Mouse (Mus musculus): ENCODE data around the gene Cxcr2. TPM values are rescaled to one million over a fixed set of nuclear protein-coding genes. Genes with fewer than 3 reads are reported as not detected.
"Not testable (repeated sequence)": the region's sequence is repeated elsewhere in the genome, so short reads cannot be mapped to it uniquely, and the experiment has no call there.

Cxcr2 gene
- total RNA-seq, 2 experiments from 2014 or later = not detected

DNA sequence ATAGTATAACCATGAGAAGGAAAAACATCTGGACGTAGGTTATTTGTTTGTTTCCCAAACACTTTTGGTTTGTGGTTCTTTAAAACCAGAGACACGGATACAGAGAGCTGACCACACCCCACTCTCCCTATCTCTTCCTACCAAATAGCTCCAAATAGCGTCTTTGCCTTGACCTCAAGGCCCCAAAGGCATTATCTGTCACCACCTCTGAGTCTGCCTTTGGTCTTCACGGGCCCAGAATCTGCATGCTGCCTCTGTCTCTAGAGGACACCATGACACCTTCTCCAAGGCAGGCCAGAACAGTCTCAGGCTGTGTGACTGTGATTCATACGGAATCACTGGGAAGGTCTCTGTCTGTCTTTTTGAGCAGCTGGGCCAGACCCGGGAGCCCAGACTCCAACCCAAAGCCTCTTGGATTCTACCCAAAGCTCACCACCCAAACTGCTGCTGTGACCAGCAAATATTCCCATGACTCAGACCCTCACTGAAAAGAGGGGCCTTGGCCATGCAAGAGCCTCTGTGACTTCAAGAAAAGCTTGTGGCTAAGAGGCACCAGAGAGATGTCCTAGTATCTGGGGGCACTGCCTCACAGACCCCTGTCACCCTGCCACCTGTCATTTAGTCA, 18.4 kb upstream of the Cxcr2 start:
- intact Hi-C loops (cut with DNase I) = no loop called here
- no peak for DNase-seq

DNA sequence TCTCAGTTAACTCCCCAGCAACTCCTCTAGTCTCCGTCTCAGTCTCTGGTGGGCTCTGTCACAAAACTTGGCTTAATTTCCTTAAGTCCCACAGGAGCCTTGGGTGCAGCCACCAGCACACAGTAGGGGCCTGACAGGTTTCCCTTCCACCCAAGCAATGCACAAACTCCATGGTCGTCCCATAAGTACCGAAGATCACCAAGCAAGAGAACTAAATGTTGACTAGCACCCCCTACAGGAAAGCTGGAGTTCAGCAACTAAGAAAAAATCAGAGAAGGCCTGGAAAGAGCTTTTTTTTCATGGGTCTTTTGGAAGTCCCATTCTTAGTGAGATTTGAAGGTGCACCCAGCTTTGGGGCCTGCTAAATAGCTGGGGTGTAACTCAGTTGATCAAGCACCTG, 14.4 kb upstream of the Cxcr2 start:
- intact Hi-C loops (cut with DNase I) = no loop called here

DNA sequence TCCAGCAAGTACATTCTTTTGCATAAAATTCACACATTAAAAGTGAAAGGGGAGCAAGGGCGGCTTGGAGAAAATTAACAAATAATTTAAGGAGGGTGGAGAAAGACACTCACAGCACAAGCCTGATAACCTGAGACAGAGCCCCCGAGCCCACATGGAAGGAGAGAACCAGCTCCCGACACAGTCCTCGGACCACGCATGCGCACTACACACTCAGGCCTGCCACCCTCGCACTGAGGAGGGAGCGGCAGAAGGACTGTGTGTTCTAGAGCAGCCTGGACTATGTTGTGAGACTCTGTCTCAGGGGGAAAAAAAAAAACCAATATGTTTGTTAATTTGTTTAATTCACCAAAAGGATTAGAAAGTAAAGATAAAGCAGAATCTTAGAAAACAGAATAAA, 12.0 kb upstream of the Cxcr2 start:
- intact Hi-C loops (cut with DNase I) = no loop called here

More for the DNA sequence above, 14.4 kb upstream of the Cxcr2 start:
- no peak for DNase-seq

DNA sequence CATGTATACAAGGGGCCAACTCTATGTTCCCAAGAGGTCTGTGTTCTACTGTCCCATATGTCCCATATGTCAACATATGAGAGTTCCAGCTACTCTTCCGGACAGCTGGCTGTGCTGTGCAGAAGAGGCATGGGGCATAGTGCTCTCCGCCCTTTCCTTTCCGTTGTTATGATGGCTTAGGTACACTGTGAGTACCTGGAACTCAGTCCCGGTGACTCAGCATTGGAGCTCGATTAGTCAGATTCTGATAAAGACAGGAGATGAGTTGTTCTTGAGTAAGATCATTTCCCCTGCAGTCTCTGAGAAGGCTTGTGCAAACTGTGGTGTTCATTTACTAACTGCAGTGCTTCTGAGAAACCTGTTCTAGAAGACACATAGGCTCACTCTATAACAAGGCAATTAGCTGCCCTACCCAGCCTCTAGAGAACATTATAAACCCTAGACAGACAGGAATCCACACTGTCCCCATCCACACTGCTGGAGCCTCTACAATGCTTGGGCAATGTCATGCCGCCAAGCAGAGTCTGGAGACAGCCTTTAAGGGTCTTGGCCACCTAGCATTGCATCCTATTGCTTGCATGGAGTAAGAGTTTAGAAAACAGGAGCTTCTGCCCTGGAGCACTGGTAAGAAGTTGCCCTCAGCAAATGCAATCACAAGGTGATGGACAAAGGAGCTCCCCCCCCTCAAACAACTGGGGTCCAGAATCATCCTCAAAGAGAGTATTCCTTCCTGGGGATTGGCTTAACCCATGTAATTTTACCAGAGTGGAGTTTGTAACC, 4.5 kb upstream of the Cxcr2 start:
- intact Hi-C loops (cut with DNase I) = no loop called here

More for the DNA sequence above, 12.0 kb upstream of the Cxcr2 start:
- DNase-seq = no peak

DNA sequence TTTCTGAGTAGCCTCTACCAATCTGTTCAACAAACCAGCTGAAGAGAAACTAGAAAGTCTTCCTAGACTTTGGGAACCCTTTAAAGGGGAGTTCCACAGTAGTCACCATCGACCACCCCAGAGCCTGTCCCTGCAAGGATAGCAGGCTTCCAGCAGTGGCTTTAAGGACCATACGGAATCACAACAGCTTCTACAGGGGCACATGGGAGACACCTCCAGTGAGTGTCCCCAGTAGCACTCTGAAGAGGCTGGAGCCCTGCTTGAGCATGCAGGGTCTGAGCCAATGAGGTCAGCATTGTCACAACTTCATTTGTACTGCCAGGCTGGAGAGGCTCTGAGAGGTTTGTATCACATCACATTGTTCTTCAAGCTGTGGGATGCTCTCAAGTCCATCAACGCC, 3.7 kb upstream of the Cxcr2 start:
- intact Hi-C loops (cut with DNase I) = no loop called here
- DNase-seq = no peak

More for the DNA sequence above, 4.5 kb upstream of the Cxcr2 start:
- DNase-seq = no peak

DNA sequence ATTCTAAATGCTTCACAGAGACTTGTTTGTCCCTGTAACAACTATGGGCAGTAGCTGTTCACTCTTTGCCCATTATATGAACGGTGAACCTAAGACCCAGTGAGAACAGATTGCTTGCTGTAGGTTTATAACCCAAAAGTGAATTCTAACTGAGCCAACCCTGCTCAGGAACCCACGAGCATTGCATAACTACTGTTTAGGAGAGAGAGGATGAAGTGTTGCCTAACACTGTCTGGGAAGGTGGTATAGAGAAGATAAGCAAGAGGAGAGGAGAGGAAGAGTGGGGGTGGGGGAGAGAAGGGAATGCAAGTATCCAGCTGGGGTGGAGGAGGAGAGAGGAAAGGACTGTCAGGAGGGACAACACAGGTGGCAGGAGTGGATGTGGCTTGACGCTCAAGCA, 2.7 kb upstream of the Cxcr2 start:
- intact Hi-C loops (cut with DNase I) = no loop called here
- DNase-seq = no peak

DNA sequence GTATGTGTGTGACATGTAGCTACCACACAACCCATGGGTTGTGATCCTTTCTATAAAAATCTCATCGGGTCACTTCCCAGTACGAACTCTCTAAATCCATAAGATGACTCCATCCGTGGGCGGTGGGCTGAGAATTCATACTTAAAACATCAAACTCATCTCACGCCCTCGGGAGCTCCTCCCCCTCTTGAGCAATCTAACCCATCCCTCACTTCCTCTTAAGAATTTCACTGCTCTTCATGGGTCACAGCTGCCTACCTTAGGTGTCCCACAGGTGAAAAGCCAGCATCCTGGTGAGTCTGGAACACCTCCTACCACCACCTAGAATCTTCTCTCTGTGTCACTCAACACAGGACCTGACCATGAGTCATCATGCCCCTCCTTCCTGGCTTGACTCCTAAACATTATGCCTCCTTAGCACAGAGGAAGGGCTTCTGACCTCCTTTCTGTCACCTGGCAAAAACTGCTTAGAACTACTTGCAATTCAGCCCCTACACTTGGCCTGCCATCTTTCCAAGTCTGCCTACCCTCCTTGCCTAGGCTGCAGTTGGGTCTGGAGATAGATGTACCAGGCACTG, 1.7 kb downstream of the Cxcr2 start:
- intact Hi-C loops (cut with DNase I) = no loop called here

DNA sequence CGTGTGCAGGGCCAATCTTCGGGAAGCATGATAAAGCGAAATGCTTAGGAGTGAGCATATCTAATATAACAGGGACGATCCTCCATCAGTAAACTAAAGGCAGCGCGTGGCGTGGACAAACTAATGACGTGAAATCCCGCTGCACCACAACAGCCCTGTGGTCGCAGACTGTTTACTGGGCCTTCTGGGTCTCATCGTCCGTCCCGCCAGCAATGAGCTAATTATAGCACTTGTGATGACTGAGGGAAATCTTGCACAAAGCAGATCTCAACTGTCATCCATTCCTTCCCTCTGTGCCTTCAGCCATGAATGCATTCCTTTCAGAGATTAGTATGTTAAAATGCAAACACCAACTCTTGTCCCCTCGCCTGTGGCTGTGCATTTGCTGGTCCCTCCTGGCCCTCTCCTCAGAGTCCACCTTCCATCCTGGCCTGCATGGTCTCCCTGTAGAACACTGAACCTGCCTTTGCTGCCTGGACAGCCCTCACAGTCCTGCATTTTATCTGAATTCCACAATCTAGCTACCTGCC, 2.7 kb downstream of the Cxcr2 start:
- intact Hi-C loops (cut with DNase I) = no loop called here
- DNase-seq = no peak

More for the DNA sequence above, 1.7 kb downstream of the Cxcr2 start:
- DNase-seq = no peak

DNA sequence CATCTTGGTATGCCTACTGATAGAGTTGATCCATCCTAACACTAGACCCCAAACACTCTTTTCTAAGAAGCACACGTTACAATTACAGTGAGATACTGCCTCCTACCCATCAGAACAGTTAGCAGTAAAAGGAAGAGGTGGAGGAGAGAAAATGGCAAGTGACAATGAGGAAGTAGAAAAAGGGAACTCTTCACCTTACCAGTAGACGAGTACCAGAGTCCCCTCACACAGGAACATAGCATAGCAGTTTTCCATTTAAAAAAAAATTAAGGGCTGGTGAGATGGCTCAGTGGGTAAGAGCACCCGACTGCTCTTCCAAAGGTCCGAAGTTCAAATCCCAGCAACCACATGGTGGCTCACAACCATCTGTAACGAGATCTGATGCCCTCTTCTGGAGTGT, 5.8 kb downstream of the Cxcr2 start:
- DNase-seq; intact Hi-C loops (cut with DNase I): not testable (repeated sequence)

DNA sequence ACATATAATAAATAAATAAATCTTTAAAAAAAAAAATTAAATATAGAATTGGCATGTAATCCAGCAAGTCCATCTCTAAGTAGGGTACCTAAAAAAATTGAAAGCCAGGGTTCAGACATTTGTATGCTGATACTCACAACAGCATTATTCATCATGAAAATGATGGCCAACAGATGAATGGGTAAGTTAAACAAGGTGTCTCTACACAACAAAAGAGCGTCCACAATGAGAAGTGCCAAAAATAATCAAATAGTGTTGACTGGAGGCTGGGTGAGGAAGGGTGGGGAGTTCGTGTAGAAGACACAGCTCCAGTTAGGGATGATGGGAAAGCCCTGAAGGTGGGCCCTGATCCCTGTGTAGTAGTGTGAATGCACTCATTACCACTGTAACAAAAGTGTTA, 6.2 kb downstream of the Cxcr2 start:
- intact Hi-C loops (cut with DNase I) = no loop called here
- DNase-seq = no peak

DNA sequence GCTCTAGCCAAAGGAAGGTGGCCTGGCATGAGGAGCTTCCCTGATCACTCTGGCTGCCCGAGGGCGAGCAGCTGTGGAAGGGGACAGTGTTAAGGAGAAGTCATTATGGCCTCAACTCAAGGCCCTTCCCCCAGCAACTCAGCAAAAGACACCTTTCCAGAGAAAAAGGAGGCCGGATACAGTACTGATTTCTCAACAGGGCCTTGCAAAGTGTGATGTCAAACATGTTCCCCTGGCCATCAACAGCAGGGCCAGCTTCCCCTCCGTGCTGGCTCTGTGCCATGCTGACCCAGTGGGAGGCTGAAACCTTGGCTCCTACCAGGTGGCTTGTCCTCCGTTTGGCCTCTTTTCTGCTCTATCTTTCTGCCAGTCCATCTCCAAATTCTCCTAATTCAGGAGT, 13.3 kb downstream of the Cxcr2 start:
- intact Hi-C loops (cut with DNase I) = no loop called here

DNA sequence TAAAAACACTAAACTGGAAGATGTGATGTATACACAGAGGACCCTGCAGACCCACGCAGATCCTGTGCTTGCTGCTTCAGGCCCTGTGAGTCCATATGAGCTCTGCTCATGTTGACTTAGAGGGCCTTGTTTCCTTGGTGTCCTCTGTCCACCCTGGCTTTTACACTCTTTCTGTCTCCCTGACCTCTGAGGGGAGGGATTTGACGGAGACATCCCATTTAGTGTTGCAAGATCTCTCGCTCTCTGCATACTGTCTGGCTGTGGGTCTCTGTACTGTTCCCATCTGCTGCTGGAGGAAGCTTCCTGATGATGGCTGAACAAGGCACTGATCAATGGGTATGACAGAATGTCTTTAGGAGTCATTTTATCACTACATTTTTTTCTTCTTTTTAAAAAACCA, 15.9 kb downstream of the Cxcr2 start:
- DNase-seq = no peak
- intact Hi-C loops (cut with DNase I) = no loop called here

More for the DNA sequence above, 13.3 kb downstream of the Cxcr2 start:
- no peak for DNase-seq

DNA sequence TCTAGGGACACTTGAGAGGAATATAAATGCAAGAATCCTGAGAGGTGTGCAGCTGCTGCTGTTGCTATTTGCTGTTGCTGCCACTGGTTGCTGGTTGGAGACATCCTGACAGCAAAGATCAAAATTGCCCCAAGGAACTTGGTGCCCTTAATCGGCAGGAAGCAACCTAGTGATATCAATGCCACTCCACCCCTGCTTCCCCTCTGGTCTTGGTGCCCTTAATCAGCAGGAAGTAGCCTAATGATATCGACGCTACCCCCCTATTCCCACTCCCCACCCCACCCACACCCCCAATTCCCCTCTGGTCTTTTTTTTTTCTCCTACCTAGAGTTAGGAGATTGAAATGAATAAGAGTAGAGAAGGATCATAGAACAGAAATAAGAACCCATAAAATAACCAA, 18.9 kb downstream of the Cxcr2 start:
- no peak for DNase-seq
- intact Hi-C loops (cut with DNase I) = no loop called here

DNA sequence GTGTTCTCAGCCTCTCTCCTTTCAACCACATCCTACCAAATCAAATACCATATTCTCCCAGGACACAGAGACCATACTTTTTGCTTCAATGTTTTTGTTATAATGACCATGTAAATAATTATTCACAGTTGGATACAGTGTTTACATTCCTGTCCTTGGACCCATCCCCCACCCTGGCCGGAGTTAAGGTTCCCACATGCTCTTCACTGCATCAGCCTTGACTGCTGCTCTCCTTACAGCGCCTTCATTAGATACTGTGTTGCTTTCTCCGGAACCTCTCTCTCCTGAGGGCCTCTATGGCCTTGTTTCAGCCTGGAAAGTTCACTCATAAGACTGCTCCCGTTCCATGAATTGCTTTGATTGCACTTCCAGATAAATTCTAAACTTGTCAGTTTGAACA, 21.9 kb downstream of the Cxcr2 start:
- intact Hi-C loops (cut with DNase I) = no loop called here
- no peak for DNase-seq

DNA sequence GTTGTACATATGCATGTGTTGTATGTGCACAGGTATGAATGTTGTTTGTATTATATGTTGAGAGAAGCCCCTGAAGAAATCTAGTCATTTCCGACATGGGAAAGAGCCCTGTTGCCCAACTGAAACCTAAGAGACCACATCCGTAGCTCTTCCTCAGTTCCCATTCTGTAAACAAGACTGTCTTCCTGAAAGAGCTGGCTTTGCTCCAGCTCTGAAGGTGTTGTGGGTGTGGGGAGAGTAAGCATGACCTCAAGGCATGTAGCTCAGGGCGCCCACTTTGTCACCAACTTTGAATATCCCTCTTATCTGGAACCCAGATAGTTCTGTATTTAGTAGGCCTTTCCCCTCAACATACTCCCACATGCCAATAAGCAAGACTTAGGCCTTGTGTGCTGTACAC, 24.8 kb downstream of the Cxcr2 start:
- intact Hi-C loops (cut with DNase I) = no loop called here
- DNase-seq = no peak

DNA sequence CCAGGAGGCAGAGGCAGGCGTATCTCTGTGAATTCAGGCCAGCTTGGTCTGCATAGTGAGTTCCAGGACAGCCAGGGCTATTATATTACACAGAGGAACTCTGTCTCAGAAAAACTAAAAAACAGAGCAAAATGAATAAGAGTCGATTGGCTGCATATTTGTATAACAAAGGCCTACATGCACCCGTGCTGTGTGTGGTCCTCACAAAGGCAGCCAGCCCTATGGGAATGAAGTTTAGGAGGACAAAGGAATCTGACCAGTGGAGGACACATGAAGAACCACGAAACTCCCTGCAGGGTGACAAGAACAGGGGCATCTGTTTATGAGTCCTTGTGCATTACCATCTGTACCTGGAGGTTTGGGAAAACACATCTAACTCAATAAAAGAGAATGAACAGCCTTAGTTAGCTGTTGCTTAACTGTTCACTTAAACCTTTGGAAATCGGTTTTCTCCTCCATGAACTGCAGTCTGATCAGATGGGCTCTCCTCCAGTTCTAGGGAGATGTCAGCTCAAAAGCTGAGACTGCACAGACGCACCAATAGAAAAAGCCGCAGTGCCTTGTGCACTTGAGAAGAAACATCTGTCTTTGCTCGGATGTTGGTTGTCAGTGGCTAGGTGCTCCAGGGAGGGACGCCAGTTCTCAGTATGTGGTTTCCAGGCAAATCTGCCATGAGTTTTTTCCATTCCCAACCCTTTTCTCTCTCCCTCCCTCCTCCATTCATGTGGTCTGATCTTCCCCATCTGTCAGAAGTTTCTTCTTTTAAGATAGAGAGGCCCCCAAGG, 26.0 kb downstream of the Cxcr2 start:
- DNase-seq = no peak
- intact Hi-C loops (cut with DNase I) = no loop called here

DNA sequence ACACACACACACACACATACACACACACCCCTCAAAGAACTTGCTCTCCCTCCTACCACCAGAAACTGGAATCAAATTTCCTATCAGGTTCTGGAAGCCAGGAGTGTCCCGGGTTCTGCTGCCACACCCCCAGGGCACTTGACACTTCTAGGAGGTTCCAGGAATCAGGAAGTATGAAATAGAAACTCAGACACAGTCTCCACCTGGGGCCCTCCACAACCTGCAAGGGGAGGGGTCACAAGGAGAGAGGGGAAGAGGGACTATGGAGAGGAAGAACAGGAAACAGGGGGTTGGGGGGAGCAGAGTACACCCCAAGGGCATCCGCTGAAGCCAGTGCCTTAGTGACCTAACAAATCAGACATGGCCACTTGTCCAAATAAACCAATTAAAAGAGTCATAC, 27.7 kb downstream of the Cxcr2 start:
- intact Hi-C loops (cut with DNase I) = no loop called here
- DNase-seq = no peak

DNA sequence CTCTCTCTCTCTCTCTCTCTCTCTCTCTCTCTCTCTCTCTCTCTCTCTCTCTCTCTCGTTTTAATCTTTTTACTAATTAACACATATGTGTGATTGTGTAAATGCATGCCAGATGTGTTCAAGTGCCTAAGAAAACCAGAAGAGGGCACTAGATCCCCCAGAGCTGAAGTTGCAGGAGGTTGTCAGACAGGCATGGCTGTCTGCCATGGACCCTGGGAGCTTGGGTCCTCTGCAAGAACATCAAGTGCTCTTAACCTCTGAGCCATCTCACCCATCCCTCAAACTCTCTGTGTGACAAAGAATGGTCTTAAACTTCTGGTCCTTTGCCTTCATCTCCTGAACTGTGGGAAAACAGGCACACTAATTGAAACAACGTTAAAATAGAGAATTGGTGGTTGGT, 29.2 kb downstream of the Cxcr2 start:
- intact Hi-C loops (cut with DNase I) = no loop called here
- DNase-seq = no peak

DNA sequence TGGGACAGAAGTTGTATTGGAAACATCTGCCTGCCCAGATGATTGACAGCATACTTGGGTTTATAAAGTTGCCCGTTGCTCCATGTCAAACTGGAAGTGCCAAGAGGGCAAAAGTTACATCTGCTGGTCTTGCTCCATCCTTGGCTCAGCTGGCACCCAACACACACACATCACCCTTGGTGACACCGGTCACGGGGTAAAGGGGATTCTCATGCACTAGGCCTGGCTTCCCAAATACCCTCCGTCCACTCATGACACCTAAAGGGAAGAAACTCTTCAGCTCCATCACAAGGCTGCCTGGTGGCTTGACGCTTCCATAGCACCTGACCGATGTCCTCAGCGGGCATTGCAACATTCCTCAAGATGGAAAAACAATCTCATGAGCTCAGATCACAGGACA, 36.7 kb downstream of the Cxcr2 start:
- DNase-seq = no peak
- intact Hi-C loops (cut with DNase I) = no loop called here

DNA sequence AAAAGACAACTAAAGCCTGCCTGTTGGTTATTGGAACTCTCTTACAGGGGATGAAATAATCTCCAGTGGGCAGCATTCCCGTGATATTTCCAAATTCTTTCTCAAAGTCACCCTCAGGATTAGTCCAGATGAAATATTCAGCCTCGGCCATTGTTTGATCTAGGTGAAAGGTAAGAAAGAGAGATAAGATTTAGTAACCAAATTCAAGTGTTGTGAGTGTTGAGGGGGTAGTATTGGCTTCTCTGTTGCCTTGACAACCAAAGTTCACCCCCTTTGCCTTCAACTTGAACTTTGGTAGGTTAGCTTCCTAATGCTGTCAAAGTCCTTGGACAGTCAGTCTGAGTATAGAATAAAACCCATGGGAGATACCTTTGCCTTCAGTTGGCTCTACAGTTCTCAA, 38.9 kb downstream of the Cxcr2 start:
- DNase-seq = no peak
- intact Hi-C loops (cut with DNase I) = no loop called here

DNA sequence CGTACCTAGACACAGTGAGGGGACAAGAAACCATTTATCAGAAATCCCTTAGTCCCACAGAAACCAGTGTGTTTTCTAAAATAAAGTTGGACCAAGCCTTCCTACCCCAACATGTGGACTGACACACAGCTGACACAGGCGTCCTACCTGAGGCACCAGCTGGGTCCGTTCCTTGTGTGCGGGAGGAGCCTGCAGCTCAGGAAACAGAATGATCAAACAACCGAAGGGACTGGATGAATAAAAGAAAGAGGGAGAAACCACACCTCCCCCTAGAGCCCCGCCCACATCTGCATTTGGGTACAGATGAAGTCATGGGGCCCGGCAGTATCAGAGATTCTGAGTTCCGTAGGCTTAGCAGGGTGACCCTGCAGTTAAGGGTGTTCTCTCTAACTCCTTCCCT, 40.7 kb downstream of the Cxcr2 start, which contains the start of gene Cxcr1:
Gene Cxcr1, minus strand, starts transcription at position 187 of the 400 bp plus-strand sequence.
- intact Hi-C loops (cut with DNase I) = no loop called here
- DNase-seq = no peak

Data from gastrocnemius, postnatal 36 days (tissue).